Comparison of ENCODE assay signal across 8 mouse cellular contexts in genomic region chr3:52400284-52401161, GRCm38 (mm10).
DNase-seq lines count a peak whose midpoint lies in the region; ATAC-seq and TF ChIP-seq lines count a peak whose summit lies in the region.

No protein-coding gene starts in this region.

- ATAC-seq in heart, postnatal 0 days (ENCODE audit: insufficient read depth, low read depth) = peak; percentile 27; the same call in 1 of the 2 replicates
- ATAC-seq in limb, embryonic 14.5 days (ENCODE audit: low FRiP score, low read depth) = 0 out of 2 replicates have a peak, but pooled peaks have one; percentile 5
- ATAC-seq in stomach, postnatal 0 days (ENCODE audit: low FRiP score, low TSS enrichment) = no peak

- H3K36me3 ChIP-seq in heart, postnatal 0 days (replicated peaks; ENCODE audit: control insufficient read depth, insufficient read depth, low read length) = no peaks in the 10 kb centered on the region
- H3K36me3 ChIP-seq in limb, embryonic 14.5 days (ENCODE audit: control insufficient read depth, insufficient read depth, low read length) = no peaks in the 10 kb centered on the region
- no peaks in the 10 kb centered on the region for H3K36me3 ChIP-seq in stomach, postnatal 0 days (ENCODE audit: control insufficient read depth, insufficient read depth, low read length)

- no peaks in the 10 kb centered on the region for H3K27me3 ChIP-seq in heart, postnatal 0 days (ENCODE audit: control insufficient read depth, insufficient read depth, low read length)
- H3K27me3 ChIP-seq in limb, embryonic 14.5 days (ENCODE audit: control insufficient read depth, insufficient read depth, low read length) = no peaks in the 10 kb centered on the region
- H3K27me3 ChIP-seq in stomach, postnatal 0 days (ENCODE audit: control insufficient read depth, insufficient read depth, low read length) = no peaks in the 10 kb centered on the region

- TF ChIP-seq CTCF in heart, postnatal 0 days (IDR thresholded peaks at IDR 0.05; ENCODE audit: low read depth) = no peak
- TF ChIP-seq CTCF in stomach, postnatal 0 days (IDR thresholded peaks at IDR 0.05; ENCODE audit: low read depth) = no peak

- H3K9ac ChIP-seq in heart, postnatal 0 days (replicated peaks; ENCODE audit: low read depth, low read length) = peak overlapping the region; percentile 56; the same call in 1 of the 2 replicates
- peak overlapping the region; percentile 48; the same call in 1 of the 2 replicates for H3K9ac ChIP-seq in limb, embryonic 14.5 days (ENCODE audit: low read depth, low read length, severe bottlenecking)
- peak overlapping the region; percentile 48; the same call in 1 of the 2 replicates for H3K9ac ChIP-seq in stomach, postnatal 0 days (ENCODE audit: low read length)

- WGBS in heart, postnatal 0 days = 27% methylated on average over 19 of the region's 19 CpGs
- 11% methylated on average over 19 of the region's 19 CpGs for WGBS in limb, embryonic 14.5 days
- 33% methylated on average over 17 of the region's 19 CpGs for WGBS in stomach, postnatal 0 days

- peaks cover 11% of the 10 kb centered on the region for H3K4me1 ChIP-seq in heart, postnatal 0 days (ENCODE audit: control insufficient read depth, insufficient read depth)
- H3K4me1 ChIP-seq in limb, embryonic 14.5 days (ENCODE audit: control insufficient read depth, insufficient read depth, low read length) = peaks cover 21% of the 10 kb centered on the region
- H3K4me1 ChIP-seq in stomach, postnatal 0 days (replicated peaks; ENCODE audit: control insufficient read depth, insufficient read depth) = peaks cover 2% of the 10 kb centered on the region

- peak overlapping the region; percentile 62 for H3K4me2 ChIP-seq in heart, postnatal 0 days (ENCODE audit: low read depth, low read length)
- H3K4me2 ChIP-seq in limb, embryonic 14.5 days (replicated peaks; ENCODE audit: low read depth, low read length, severe bottlenecking) = peak overlapping the region; percentile 70
- peak overlapping the region; percentile 77 for H3K4me2 ChIP-seq in stomach, postnatal 0 days (replicated peaks; ENCODE audit: low read depth)

- peak; percentile 55 for DNase-seq in adrenal gland, postnatal 10 days
- DNase-seq in adrenal gland, adult 8-10 months = no peak
- DNase-seq in CD4-positive helper T cell, adult 2 months (ENCODE audit: low read depth, low spot score) = peak; percentile 32
- peak; percentile 31 for DNase-seq in heart, postnatal 0 days (ENCODE audit: low spot score)
- DNase-seq in limb, embryonic 14.5 days (ENCODE audit: low spot score) = no peak
- no peak for DNase-seq in stomach, postnatal 0 days (ENCODE audit: low spot score)
- DNase-seq in frontal cortex, postnatal 14 days (ENCODE audit: low spot score in 2 of 2) = no peak
- no peak for DNase-seq in cerebellum, adult 8-10 months

- H3K27ac ChIP-seq in heart, postnatal 0 days (ENCODE audit: low read depth) = peak overlapping the region; percentile 60
- no peak overlapping the region for H3K27ac ChIP-seq in limb, embryonic 14.5 days (replicated peaks; ENCODE audit: low read depth, low read length)
- peak overlapping the region; percentile 20; the same call in 1 of the 2 replicates for H3K27ac ChIP-seq in stomach, postnatal 0 days (replicated peaks)

- no peak for TF ChIP-seq EP300 in heart, postnatal 0 days (IDR thresholded peaks at IDR 0.05; ENCODE audit: low read depth)
- no peak for TF ChIP-seq EP300 in stomach, postnatal 0 days (optimal IDR thresholded peaks at IDR 0.05)

- 0 out of 2 replicates have a peak overlapping the region, but pooled peaks have one; percentile 31 for H3K4me3 ChIP-seq in heart, postnatal 0 days (ENCODE audit: low read depth, low read length)
- peak overlapping the region; percentile 30 for H3K4me3 ChIP-seq in limb, embryonic 14.5 days (replicated peaks; ENCODE audit: low read length)
- peak overlapping the region; percentile 29 for H3K4me3 ChIP-seq in stomach, postnatal 0 days (ENCODE audit: low read depth, low read length)

- TF ChIP-seq POLR2A in limb, embryonic 14.5 days (IDR thresholded peaks at IDR 0.05; ENCODE audit: borderline replicate concordance, extremely low read depth, insufficient read depth, insufficient read length) = no peak

- H3K9me3 ChIP-seq in heart, postnatal 0 days (replicated peaks; ENCODE audit: control insufficient read depth, low read length) = no peaks in the 10 kb centered on the region
- H3K9me3 ChIP-seq in limb, embryonic 14.5 days (ENCODE audit: control insufficient read depth, low read length) = no peaks in the 10 kb centered on the region
- no peaks in the 10 kb centered on the region for H3K9me3 ChIP-seq in stomach, postnatal 0 days (ENCODE audit: control insufficient read depth, low read length)

Comparison
In these comparisons a context has a peak if more than half of its experiments do, and no peak if none do; other contexts are left out.
1. DNase-seq: peak in adrenal gland, postnatal 10 days (single experiment), CD4-positive helper T cell, adult 2 months (single experiment) and heart, postnatal 0 days (single experiment); none in adrenal gland, adult 8-10 months (single experiment), limb, embryonic 14.5 days (single experiment), stomach, postnatal 0 days (single experiment), frontal cortex, postnatal 14 days (0 of 2) and cerebellum, adult 8-10 months (single experiment).
2. Peak in every context shown above with its lines, with median percentiles within 50 percentile points of each other: H3K4me2 ChIP-seq, H3K4me3 ChIP-seq and H3K9ac ChIP-seq.